Mouse (Mus musculus): ENCODE data around the gene Ces1d. TPM values are rescaled to one million over a fixed set of nuclear protein-coding genes. Genes with fewer than 3 reads are reported as not detected.

The Ces1d gene
- not detected for polyA plus RNA-seq (2017; shearing (Covaris generic))

DNA sequence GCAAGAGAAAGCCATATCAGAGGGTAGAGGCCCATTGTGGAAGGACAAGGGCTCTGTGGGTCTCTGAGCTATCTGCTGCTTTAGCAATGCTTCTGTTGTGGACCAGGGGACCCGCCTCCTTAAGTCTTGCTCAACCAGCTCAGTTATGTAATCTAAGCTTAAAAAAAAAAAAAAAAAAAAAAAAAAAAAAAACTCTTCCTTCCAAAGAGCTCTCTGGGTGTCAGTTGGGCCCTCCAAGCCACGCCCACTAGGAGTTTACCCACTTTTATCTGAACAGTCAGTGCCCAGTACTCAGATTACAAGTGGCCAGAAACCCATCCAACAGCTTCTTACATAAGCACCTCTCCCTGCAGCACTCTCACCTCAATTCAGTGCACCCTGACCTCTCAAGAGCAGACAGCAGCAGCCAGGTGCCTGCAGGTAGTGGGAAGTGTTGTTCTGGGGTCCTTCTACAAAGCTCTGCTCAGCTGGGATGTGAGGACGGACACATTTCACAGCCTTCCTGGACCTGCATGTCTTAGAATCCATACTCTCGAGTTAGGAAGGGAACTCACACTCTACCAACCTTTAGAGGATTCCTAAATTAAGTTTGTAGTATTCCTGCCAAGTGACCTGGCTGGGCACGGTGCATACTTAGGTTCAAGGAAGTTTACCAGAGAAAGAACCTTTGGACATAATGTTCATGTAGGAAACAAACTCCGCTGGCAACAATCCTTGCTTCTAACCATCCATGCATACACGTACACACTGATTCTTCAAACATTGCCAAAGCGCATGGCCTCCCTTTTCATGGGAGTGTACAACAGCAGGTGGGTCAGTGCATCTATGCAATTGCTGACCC lies at the start of gene Ces1d:
Gene Ces1d, minus strand, starts transcription at position 154 of the 841 bp plus-strand sequence.

DNA sequence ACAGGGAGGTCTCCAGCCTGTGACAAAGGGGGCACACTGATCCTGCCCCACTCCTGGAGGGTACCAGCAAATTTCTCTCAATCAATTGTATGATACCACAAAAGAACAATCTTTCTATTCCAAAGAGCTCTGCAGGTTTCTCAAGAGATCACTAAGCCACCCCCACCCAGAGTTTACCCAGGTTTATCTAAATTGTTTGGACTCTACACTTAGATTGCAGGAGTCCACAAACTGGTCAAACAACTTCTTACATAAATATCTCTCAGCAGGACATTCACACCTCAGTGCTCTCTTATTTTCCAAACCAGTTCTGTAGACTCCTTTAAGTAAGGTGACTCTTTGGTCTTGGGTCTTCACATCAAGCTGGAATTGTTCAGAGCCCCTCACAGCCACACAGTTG lies 31.8 kb upstream of the Ces1d start, which contains the start of gene Ces1e:
Gene Ces1e, minus strand, starts transcription at position 174 of the 400 bp plus-strand sequence.

DNA sequence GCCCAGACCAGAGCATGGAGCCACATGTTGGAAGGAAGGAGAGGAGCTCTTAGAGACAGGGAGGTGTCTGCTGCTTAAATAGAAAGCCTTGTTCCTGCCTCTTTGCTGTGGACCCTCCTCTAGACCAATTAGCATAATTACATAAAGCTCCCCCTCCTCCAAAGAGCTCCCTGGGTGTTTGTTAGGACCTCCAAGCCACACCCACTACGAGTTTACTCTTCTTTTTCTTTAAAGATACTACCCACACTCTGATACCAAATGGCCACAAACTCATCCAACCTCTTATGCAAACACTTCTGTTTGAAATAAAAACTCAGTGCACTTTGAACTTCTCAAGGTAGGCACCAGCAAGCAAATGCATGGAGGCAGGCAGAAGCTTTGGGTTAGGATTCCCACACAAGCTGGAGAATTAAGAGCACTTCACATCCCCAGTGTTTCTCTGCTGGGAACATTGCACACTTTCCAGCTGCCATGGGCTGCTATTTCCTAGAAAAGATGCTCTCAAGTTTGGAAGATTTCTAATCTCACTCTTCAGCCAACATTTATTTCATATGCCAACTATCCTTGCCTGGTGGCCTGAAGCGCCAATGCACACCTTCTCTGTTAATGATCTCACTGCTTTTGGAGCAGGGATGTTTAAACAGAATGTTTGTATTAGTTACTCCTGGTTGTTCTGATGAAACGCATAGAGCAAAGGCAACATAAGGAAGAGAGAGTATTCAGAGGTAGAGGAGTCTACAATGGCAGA lies 66.2 kb downstream of the Ces1d start, which contains the start of gene Ces1c:
Gene Ces1c, minus strand, starts transcription at position 51 of the 748 bp plus-strand sequence.

Other genes with a start within 250 kb of the Ces1d start
- not detected for gene Slc6a2, start 237.8 kb downstream of the Ces1d start, polyA plus RNA-seq (2017; shearing (Covaris generic))
- gene Ces1a, start 149.6 kb downstream of the Ces1d start, polyA plus RNA-seq (2017; shearing (Covaris generic)): not detected
- gene Ces1b, start 117.8 kb downstream of the Ces1d start, polyA plus RNA-seq (2017; shearing (Covaris generic)): not detected
- gene Ces1c, start 66.6 kb downstream of the Ces1d start, polyA plus RNA-seq (2017; shearing (Covaris generic)): not detected
- not detected for gene Ces1e, start 31.8 kb upstream of the Ces1d start, polyA plus RNA-seq (2017; shearing (Covaris generic))
- not detected for gene Ces1f, start 81.9 kb upstream of the Ces1d start, polyA plus RNA-seq (2017; shearing (Covaris generic))
- not detected for gene Ces1g, start 139.5 kb upstream of the Ces1d start, polyA plus RNA-seq (2017; shearing (Covaris generic))
- gene Ces1h, start 181.9 kb upstream of the Ces1d start, polyA plus RNA-seq (2017; shearing (Covaris generic)): not detected